Mouse (Mus musculus) adrenal gland, adult 8-10 months (tissue): ENCODE measurements around the gene Hist1h2an. TPM values are rescaled to one million over a fixed set of nuclear protein-coding genes. Genes with fewer than 3 reads are reported as not detected.
"Not testable (repeated sequence)": the region's sequence is repeated elsewhere in the genome, so short reads cannot be mapped to it uniquely, and the experiment has no call there.

ENCODE experiments used
- DNase-seq: peaks from one replicate; pipeline ENCODE4 v3.0.0; 2022
- total RNA-seq, 4 experiments: library from RNA; stranded (reverse); gene quantifications; 2 replicates each; pipeline ENCODE4 v1.2.4; 2022

Hist1h2an gene
- total RNA-seq: 1 to 10 TPM in 2 of 4 experiments, not detected in 2; 2.7 to 7.2 TPM

- peak; percentile 89 for DNase-seq
These were observed at the start of gene Hist1h2an, which contains the start of gene Hist1h2bp for GRCm38 (mm10) chr13:21786899-21787629. Gene Hist1h2an (minus strand): TSS chr13:21787218. Gene Hist1h2bp (plus strand): TSS chr13:21787461.

GRCm38 (mm10) chr13:21833461-21833860 is 46.4 kb upstream of the Hist1h2an start, which contains the start of the genes Hist1h2ap and Hist1h2br:
Gene Hist1h2ap (minus strand): TSS chr13:21833507.
Gene Hist1h2br (plus strand): TSS chr13:21833743.
- DNase-seq: not testable (repeated sequence)

GRCm38 (mm10) chr13:21831418-21832394 is 44.7 kb upstream of the Hist1h2an start, which contains the start of gene Hist1h4n:
Gene Hist1h4n (minus strand): TSS chr13:21832196.
- peak; percentile 28 for DNase-seq

- DNase-seq: no peak
These were observed 43.3 kb upstream of the Hist1h2an start for GRCm38 (mm10) chr13:21830344-21830743.

- DNase-seq: no peak
These were observed 41.5 kb upstream of the Hist1h2an start for GRCm38 (mm10) chr13:21828511-21828910.

- DNase-seq: not testable (repeated sequence)
These were observed 33.3 kb upstream of the Hist1h2an start for GRCm38 (mm10) chr13:21820082-21820890.

- not testable (repeated sequence) for DNase-seq
These were observed 25.1 kb upstream of the Hist1h2an start for GRCm38 (mm10) chr13:21812092-21812491.

- DNase-seq: peak; percentile 39
These were observed 24.5 kb upstream of the Hist1h2an start, which contains the start of gene Hist1h4m for GRCm38 (mm10) chr13:21811539-21811938. Gene Hist1h4m (plus strand): TSS chr13:21811746.

- DNase-seq: not testable (repeated sequence)
These were observed 24.1 kb upstream of the Hist1h2an start for GRCm38 (mm10) chr13:21811074-21811473.

GRCm38 (mm10) chr13:21810073-21810472 is 23.1 kb upstream of the Hist1h2an start, which contains the start of the genes Hist1h2bq and Hist1h2ao:
Gene Hist1h2bq (minus strand): TSS chr13:21810197.
Gene Hist1h2ao (plus strand): TSS chr13:21810465.
- not testable (repeated sequence) for DNase-seq

- DNase-seq: not testable (repeated sequence)
These were observed 16.0 kb upstream of the Hist1h2an start for GRCm38 (mm10) chr13:21803058-21803457.

GRCm38 (mm10) chr13:21797163-21797562 is 10.1 kb upstream of the Hist1h2an start:
- DNase-seq: not testable (repeated sequence)

GRCm38 (mm10) chr13:21795584-21795983 is 8.6 kb upstream of the Hist1h2an start:
- no peak for DNase-seq

- DNase-seq: no peak
These were observed 3.7 kb upstream of the Hist1h2an start for GRCm38 (mm10) chr13:21790601-21791283.

GRCm38 (mm10) chr13:21789925-21790324 is 2.9 kb upstream of the Hist1h2an start:
- no peak for DNase-seq

GRCm38 (mm10) chr13:21787760-21788593 is 959 bp upstream of the Hist1h2an start:
- no peak for DNase-seq

GRCm38 (mm10) chr13:21786189-21786898 is 674 bp downstream of the Hist1h2an start:
- no peak for DNase-seq

GRCm38 (mm10) chr13:21784311-21784710 is 2.7 kb downstream of the Hist1h2an start:
- no peak for DNase-seq

- DNase-seq: no peak
These were observed 3.3 kb downstream of the Hist1h2an start for GRCm38 (mm10) chr13:21783734-21784161.
